Mouse (Mus musculus) megakaryocyte, embryonic 14.5 days (primary cell): Measurements from ENCODE around the gene Trim44. TPM values are rescaled to one million over a fixed set of nuclear protein-coding genes. Genes with fewer than 3 reads are reported as not detected.
A peak's percentile ranks its signal among the peaks of the same experiment; 100 is the strongest.

Experiments used
- H3K27me3 ChIP-seq: replicated peaks from 2 replicates; pipeline ENCODE3; 2012; ENCODE audit warnings: inconsistent platforms
- H3K36me3 ChIP-seq: replicated peaks from 2 replicates; pipeline ENCODE3; 2012; ENCODE audit warnings: low read length, inconsistent platforms, mixed read lengths
- H3K4me1 ChIP-seq: 2 replicates; pipeline ENCODE4 v1.6.1; 2012; ENCODE audit warnings: inconsistent platforms
- H3K4me3 ChIP-seq: replicated peaks from 2 replicates; pipeline ENCODE3; 2012; ENCODE audit warnings: moderate library complexity, mild to moderate bottlenecking, inconsistent platforms
- H3K9me3 ChIP-seq: 2 replicates; pipeline ENCODE4 v1.6.1; 2012; ENCODE audit warnings: inconsistent platforms
- FLI1 ChIP-seq: IDR thresholded peaks from 2 replicates; pipeline ENCODE4 v1.6.1; 2012; ENCODE audit warnings: low read length, inconsistent platforms, mixed read lengths
- GATA1 ChIP-seq: IDR thresholded peaks from 3 replicates; pipeline ENCODE4 v1.6.1; 2012; ENCODE audit warnings: mixed read lengths, low read length, inconsistent platforms, borderline replicate concordance
- polyA plus RNA-seq: library from polyadenylated mRNA; stranded (reverse); fragments of >175 nt; gene quantifications from 2 replicates; pipeline ENCODE4 v1.2.3, GENCODE M21; 2012; ENCODE audit warnings: low replicate concordance; ENCODE audit not compliant: insufficient read depth

Trim44 gene
- polyA plus RNA-seq, 1 experiment = 3.5 TPM

DNA sequence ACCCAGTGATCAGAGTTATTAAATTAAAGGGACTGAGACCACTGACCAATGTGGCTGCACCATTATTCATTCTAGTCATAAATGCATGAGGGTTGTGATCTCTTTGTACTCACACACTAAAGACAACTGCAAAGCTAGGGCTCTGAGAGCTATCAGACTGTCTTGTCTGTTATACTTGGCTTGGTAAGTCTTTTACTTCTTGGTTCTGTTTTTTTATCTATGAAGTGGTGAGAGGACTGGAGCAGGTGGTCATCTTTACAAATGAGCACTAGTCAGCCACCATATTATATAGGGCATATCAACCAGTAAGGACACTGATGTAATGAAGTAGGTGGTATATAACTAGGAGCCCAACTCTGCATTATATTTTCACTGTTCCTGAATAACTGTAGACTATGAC is 36.3 kb downstream of the Trim44 start:
- Histone ChIP-seq H3K9me3 (no peaks in the 10 kb centered on the region), H3K4me3 (no peak overlapping the region), H3K4me1 (peaks cover 17% of the 10 kb centered on the region), H3K36me3 (peaks cover 2% of the 10 kb centered on the region), H3K27me3 (no peaks in the 10 kb centered on the region)
- TF ChIP-seq FLI1 (no peak), GATA1 (no peak)

DNA sequence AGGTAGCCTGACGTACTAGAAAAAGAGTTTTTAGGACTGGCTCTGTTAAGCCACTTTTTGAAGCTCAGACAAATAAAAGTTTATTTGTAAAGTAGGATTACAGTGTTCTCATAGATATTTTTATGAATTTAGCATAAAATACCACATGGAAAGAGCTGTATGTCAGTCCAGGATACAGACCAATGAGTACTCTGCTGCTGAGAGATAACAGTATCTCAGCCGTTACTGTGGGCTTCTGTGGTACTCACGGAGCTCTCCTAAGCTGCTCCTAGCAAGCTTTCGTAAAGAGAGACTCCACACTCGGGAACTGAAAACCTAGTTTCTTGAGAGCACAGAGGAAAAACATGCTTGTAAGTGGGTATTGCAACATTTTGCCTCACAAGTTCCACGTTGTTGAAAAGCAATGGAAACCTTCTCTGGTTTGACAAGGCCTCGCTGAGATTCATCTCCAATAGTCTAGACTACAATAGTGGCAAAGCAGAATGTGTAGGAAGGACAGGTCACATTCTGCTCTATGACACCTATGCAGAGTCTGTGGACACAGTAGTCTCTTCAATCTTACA is 41.6 kb downstream of the Trim44 start:
- H3K4me1 ChIP-seq = peaks cover 44% of the 10 kb centered on the region
- H3K27me3 ChIP-seq = no peaks in the 10 kb centered on the region
- H3K4me3 ChIP-seq = no peak overlapping the region
- no peaks in the 10 kb centered on the region for H3K9me3 ChIP-seq
- no peak for TF ChIP-seq GATA1
- no peak for TF ChIP-seq FLI1
- no peaks in the 10 kb centered on the region for H3K36me3 ChIP-seq

DNA sequence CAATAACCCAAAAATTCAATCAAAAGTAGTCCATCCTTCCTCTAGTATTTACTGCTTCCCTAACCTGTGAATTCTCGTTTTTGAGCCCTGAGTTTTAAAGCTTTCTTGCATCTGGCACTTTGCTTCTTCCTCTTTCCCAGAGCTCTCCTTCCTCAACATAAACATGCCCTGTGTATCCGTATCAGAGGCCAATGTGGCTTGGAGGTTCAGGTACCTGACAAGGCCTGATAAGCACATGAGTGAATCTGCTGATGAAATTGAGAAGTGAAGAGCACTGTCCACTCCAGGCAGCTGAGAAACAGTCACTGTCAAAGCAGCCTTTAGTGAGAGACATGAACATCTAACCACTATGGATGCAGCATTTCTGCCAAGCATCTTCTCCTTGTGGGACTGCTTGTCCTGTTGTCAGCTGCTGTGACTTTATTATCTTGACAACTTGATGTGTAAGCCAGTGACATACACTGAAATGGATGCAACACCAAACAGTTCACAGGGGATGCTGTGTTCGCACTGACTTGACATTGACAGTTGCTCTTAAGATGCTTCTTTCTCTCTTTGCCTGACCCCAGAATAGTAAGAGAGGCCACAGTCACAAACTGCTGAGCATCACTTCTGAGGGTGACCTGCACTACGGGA is 42.9 kb downstream of the Trim44 start:
- Histone ChIP-seq H3K4me1 (peaks cover 48% of the 10 kb centered on the region), H3K27me3 (no peaks in the 10 kb centered on the region), H3K36me3 (no peaks in the 10 kb centered on the region), H3K4me3 (no peak overlapping the region), H3K9me3 (no peaks in the 10 kb centered on the region)
- TF ChIP-seq FLI1 = no peak
- no peak for TF ChIP-seq GATA1

DNA sequence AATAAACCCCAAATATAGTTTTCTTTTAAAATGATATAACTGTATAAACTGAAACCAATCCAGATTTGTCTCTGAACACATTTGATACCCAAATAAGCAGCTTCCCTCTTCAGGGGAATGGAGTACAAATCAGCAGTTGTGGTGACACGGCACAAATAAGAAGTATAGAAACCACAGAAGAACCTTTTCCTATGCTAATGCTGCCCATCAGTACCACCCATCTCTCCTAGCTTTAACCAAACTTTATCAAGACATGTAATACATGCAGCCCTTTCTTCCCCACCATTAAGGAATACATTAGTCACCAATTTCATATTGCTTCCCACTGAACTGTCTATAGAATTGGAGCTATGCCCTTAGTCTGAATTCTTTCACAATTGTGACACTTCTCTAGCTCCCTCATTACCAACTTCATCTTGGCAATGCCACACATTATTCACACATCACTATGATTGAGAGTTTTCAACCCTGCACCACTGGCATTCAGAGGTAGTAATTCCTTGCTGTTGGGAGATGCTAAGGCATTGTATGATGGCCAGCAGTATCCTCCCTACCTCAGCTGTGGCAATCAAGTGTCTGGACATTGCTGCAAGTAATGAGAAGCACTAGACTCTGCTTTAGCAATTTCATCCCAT is 44.6 kb downstream of the Trim44 start:
- H3K9me3 ChIP-seq = no peaks in the 10 kb centered on the region
- H3K27me3 ChIP-seq = no peaks in the 10 kb centered on the region
- peaks cover 48% of the 10 kb centered on the region for H3K4me1 ChIP-seq
- no peaks in the 10 kb centered on the region for H3K36me3 ChIP-seq
- TF ChIP-seq GATA1 (no peak), FLI1 (no peak)
- no peak overlapping the region for H3K4me3 ChIP-seq

DNA sequence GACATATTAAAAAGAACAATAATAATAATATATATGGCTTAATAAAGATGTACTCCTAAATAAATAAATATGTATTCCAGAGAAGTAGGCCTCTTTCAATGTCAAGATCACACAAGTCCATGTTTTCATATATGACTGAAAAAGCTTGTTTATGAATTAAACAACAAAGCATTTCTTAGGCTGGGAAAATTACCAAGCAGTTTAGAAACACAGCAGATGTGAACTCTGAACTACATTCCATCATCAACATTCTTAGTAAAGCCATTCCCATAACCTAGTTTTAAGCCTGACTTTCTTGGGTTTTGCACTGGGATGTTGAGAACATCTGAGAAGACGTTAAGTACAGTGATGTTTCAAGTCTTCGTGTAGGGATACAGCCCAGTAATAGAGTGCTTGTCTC is 45.4 kb downstream of the Trim44 start:
- Histone ChIP-seq H3K27me3 (no peaks in the 10 kb centered on the region), H3K4me1 (peaks cover 48% of the 10 kb centered on the region), H3K9me3 (no peaks in the 10 kb centered on the region), H3K4me3 (peak overlapping the region; percentile 33), H3K36me3 (peaks cover 3% of the 10 kb centered on the region)
- TF ChIP-seq FLI1 (no peak), GATA1 (no peak)

DNA sequence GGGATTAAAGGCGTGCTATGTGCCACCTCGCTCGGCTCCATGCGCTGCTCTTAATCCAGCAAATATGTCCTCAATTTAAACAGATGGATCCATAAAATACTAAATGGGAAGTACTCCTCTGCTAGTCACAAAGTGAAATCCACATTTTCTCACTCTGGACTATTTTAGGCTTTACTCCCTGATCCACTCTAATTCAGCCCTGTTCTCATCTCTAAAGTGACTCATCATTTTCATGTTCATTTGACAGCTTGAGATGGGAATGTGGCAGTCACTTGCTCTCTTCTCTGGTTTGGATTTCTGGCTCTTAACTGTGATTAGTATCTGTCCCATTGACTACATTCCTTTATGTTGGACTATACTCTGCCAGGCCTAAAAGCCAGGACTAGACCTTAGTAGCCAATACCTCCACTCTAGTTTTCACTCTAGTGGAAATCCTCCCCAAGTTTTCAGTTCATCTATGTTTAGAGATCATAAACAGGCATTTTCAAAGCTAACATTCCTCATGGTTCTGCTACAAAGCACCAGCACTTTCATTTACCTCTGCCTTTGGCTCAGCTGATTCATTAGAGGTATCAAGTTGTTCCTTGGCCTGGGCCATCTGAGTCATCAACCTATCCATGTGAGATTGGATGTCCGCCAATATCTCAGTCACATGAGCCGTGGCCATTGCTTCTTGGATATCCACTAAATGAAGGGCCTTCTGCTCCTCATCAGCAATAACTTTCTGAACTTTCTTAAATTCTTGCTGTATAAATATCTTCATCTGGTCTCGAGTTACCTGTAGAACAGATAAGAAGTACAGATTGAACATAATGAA is 50.5 kb downstream of the Trim44 start:
- TF ChIP-seq GATA1 (no peak), FLI1 (no peak)
- H3K4me1 ChIP-seq = peaks cover 14% of the 10 kb centered on the region
- no peak overlapping the region for H3K4me3 ChIP-seq
- H3K27me3 ChIP-seq = no peaks in the 10 kb centered on the region
- peaks cover 23% of the 10 kb centered on the region for H3K36me3 ChIP-seq
- H3K9me3 ChIP-seq = no peaks in the 10 kb centered on the region

DNA sequence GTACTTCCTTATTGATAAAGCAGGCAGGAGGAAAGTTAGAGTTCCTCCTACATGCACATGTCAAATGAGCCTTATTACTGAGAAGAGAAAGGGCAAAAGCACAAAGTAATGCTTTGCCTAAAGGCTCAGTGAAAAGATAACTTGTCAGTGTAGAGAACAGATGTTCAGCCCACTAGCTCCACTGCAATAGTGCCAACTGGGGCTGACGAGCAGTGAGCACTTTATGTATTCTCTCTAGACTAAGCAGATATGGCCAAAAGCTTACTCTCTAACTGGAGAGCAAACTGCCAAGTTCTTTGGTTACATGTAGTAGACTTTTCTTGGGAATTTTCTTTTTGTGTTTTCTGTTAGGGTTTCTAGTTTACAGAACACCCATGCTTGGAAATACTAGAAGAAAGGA is 53.6 kb downstream of the Trim44 start:
- H3K9me3 ChIP-seq = no peaks in the 10 kb centered on the region
- no peak overlapping the region for H3K4me3 ChIP-seq
- H3K27me3 ChIP-seq = no peaks in the 10 kb centered on the region
- TF ChIP-seq GATA1 = no peak
- TF ChIP-seq FLI1 = no peak
- peaks cover 10% of the 10 kb centered on the region for H3K4me1 ChIP-seq
- peaks cover 23% of the 10 kb centered on the region for H3K36me3 ChIP-seq

DNA sequence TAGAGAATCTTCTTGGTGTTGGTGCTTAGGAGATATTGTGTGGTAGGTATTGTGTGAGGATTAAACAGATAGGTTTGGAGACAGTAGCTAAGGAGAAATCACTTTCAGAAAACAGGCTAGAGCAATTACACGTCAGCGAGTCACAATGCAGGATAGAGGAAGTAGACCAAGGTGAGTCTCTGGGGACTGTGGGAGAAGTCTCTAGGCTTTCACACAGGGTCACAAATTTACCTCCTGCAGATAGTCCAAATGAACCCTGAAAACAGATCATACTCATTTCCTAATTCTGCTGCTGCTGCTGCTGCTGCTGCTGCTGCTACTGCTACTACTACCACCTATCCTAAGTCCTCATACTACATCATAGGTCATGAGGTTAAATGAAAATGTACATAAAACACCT is 66.2 kb downstream of the Trim44 start:
- Histone ChIP-seq H3K9me3 (no peaks in the 10 kb centered on the region), H3K4me1 (0 out of 2 replicates have a peak, but pooled peaks cover 6% of the 10 kb centered on the region), H3K4me3 (no peak overlapping the region), H3K36me3 (peaks cover 23% of the 10 kb centered on the region), H3K27me3 (no peaks in the 10 kb centered on the region)
- TF ChIP-seq FLI1 (no peak), GATA1 (no peak)

DNA sequence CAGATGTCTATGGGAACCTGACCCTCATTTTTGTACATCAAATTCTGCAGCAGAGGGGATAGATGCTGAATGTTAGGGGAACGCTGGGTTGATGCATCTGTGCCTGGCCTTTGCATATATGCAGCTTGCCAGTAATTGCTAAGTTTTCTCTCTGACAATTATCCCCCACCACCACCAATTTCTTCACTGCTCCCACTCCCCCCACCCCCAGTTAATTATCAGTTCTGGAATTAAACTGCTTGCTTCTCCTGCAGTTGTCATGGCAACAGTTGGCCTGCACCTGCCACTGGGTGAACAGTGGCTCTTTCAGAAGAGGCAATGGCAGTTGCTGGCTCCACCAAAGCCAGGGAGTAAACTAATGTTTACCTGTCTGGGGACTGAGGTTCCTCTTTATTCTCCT is 70.8 kb downstream of the Trim44 start:
- Histone ChIP-seq H3K9me3 (no peaks in the 10 kb centered on the region), H3K27me3 (no peaks in the 10 kb centered on the region), H3K36me3 (peaks cover 22% of the 10 kb centered on the region), H3K4me3 (no peak overlapping the region), H3K4me1 (no peaks in the 10 kb centered on the region)
- TF ChIP-seq FLI1 (no peak), GATA1 (no peak)
